Mouse (Mus musculus) urinary bladder, adult 18-20 months (tissue): ENCODE measurements around the gene Pnkd.
"Not testable (repeated sequence)": the region's sequence is repeated elsewhere in the genome, so short reads cannot be mapped to it uniquely, and the experiment has no call there.

Experiments used
- DNase-seq, 2 experiments: peaks; one replicate each; pipeline ENCODE4 v3.0.0; 2022; ENCODE audit warnings: low spot score in 2 of 2, mixed read lengths in 2 of 2

Gene Pnkd

GRCm38 (mm10) chr1:74329899-74330431 lies 45.2 kb downstream of the Pnkd start:
- DNase-seq: no peak

- no peak for DNase-seq
Measured at GRCm38 (mm10) chr1:74331046-74331681, 46.4 kb downstream of the Pnkd start.

GRCm38 (mm10) chr1:74332241-74332763 lies 47.6 kb downstream of the Pnkd start:
- DNase-seq: peak; percentile 91 to 93

- DNase-seq: no peak
Measured at GRCm38 (mm10) chr1:74332930-74333329, 48.2 kb downstream of the Pnkd start.

- DNase-seq: no peak
Measured at GRCm38 (mm10) chr1:74334607-74335006, 49.9 kb downstream of the Pnkd start.

GRCm38 (mm10) chr1:74335033-74335432 lies 50.3 kb downstream of the Pnkd start:
- DNase-seq: no peak

GRCm38 (mm10) chr1:74335436-74336170 lies 50.9 kb downstream of the Pnkd start:
- no peak for DNase-seq

GRCm38 (mm10) chr1:74337241-74337771 lies 52.6 kb downstream of the Pnkd start:
- no peak for DNase-seq

GRCm38 (mm10) chr1:74338013-74338412 lies 53.3 kb downstream of the Pnkd start:
- no peak for DNase-seq

GRCm38 (mm10) chr1:74338626-74339025 lies 53.9 kb downstream of the Pnkd start:
- DNase-seq: no peak

- no peak for DNase-seq
Measured at GRCm38 (mm10) chr1:74339917-74340316, 55.2 kb downstream of the Pnkd start.

GRCm38 (mm10) chr1:74340361-74340764 lies 55.6 kb downstream of the Pnkd start:
- DNase-seq: no peak

GRCm38 (mm10) chr1:74340992-74341391 lies 56.3 kb downstream of the Pnkd start:
- not testable (repeated sequence) for DNase-seq

GRCm38 (mm10) chr1:74341898-74342297 lies 57.2 kb downstream of the Pnkd start:
- DNase-seq: no peak

- DNase-seq: no peak
Measured at GRCm38 (mm10) chr1:74342308-74342707, 57.6 kb downstream of the Pnkd start.

GRCm38 (mm10) chr1:74343161-74343560 lies 58.4 kb downstream of the Pnkd start:
- no peak for DNase-seq

GRCm38 (mm10) chr1:74344163-74344916 lies 59.6 kb downstream of the Pnkd start:
- DNase-seq: no peak

- DNase-seq: no peak
Measured at GRCm38 (mm10) chr1:74351185-74351769, 66.5 kb downstream of the Pnkd start.

GRCm38 (mm10) chr1:74352532-74353096 lies 67.9 kb downstream of the Pnkd start:
- no peak for DNase-seq

- no peak for DNase-seq
Measured at GRCm38 (mm10) chr1:74353453-74354229, 68.9 kb downstream of the Pnkd start.
